Mouse (Mus musculus): ENCODE results near the gene Tapbp.

DNA sequence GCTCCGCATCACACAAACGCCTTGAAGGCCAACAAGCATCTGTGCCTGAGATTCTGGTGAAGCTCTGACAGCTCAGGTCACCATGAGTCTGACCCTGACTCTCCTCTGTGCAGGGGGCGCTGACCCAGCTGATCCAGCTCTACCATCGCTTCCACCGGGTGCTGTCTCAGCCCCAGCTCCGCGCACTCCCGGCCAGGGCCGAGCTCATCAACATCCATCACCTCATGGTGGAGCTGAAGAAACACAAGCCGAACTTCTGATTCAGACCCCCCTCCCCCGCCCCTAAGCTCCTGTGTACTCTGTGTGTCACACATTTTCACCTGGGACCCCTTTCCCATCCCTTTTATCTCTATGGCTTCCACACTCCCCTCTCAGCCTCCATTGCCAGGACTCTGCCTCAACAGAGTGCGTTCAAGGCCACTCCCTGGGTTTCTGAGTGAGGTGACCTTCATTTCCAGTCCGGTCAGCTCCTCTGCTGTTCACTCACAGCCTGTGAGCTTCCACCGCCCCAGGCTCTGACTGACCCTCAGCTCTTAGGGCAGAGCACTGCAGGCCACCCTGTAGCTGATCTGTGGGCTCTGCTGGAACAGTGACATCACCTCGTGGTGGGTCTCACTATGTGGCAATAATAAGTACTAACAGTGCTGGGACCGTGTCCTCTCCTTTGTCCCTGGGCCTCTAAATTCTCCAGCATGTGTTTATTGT, 50.3 kb downstream of the Tapbp start:
- no peak for TF ChIP-seq POLR2A (IDR thresholded peaks at IDR 0.05; ENCODE audit: borderline replicate concordance, extremely low read depth, low read depth, low read length)
- no peak for TF ChIP-seq CTCF (IDR thresholded peaks at IDR 0.05; ENCODE audit: insufficient read depth, low read length)
